Mouse (Mus musculus): ENCODE measurements around the gene Zbtb44.

DNA sequence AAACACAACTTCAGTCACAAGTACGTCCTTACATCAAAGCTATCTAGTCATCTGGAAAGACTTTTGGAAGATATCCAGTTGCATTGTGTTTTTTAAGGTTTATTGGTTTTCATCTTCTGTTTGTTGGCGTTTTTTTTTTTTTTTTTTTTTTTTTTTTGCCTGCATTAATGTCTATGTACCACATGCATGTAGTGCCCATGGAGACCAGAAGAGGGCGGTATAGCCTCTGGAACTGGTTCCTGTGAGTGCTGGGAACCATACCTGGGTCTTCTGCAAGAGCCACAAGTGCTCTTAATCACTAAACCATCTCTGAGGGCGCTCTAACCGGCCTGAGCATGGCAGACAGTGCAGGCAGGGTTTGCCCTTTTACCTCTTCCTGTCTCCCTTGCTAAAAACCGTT, 67.7 kb downstream of the Zbtb44 start:
- TF ChIP-seq TAL1 (IDR thresholded peaks at IDR 0.05; ENCODE audit: low read length) (no peak), GATA1 (IDR thresholded peaks at IDR 0.05; ENCODE audit: low read length) (no peak)
